Mouse (Mus musculus): ENCODE measurements around the gene Dennd4a.

- TF ChIP-seq CTCF (IDR thresholded peaks at IDR 0.05; ENCODE audit: low read depth, low read length) = no peak
- no peak for TF ChIP-seq GATA1 (IDR thresholded peaks at IDR 0.05; ENCODE audit: borderline replicate concordance, low read length)
- no peak for TF ChIP-seq POLR2AphosphoS5 (IDR thresholded peaks at IDR 0.05; ENCODE audit: insufficient replicate concordance, low read depth, low read length)
- no peak for TF ChIP-seq TAL1 (conservative IDR thresholded peaks at IDR 0.05; ENCODE audit: low read depth, low read length)
Measured at GRCm38 (mm10) chr9:64773936-64774335, 37.2 kb upstream of the Dennd4a start.
